Mouse (Mus musculus): Measurements from ENCODE around the gene Isyna1.

Gene Isyna1

DNA sequence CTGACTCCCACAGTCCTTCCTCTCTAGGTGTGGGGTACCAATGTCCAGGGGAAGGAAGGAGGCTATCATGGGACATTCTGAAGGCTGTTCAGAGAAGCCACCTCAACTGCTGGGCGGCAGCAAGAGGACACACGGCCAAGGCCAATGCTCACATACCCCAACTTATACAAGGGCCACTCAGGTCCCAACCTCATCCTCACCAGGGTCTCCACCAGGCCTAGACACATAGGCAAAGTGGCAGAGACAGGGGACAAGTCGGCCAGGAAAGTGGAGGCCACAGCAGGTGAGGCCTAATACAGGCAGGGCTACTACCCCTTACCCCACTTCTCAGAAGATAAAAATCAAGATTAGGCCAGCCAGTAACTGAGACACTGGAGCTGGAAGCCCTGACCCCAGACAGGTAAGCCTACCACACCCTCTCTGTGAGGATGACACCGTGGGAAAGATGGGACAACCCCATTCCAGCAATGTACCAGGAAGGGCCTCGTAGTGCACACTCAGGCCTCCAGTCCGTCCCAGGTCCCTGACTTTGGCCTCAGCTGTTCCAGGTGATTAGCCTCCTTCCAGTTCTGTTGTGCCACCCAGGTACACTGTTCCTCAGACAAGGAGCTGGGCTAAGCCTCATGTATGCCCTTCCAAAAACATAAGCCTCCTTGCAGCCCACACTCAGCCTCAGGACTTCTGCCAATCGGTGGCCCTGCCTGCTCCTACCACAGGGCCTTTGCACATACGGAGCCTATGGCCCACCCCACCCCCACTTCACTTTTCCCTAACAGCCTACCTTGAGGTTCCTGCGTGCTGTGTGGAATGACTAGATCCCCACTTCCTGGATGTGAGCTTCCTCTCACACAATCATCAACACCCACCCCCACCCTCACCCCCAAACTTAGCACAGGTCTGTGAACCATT, 12.0 kb downstream of the Isyna1 start:
- DNase-seq (ENCODE audit: low spot score): no peak

DNA sequence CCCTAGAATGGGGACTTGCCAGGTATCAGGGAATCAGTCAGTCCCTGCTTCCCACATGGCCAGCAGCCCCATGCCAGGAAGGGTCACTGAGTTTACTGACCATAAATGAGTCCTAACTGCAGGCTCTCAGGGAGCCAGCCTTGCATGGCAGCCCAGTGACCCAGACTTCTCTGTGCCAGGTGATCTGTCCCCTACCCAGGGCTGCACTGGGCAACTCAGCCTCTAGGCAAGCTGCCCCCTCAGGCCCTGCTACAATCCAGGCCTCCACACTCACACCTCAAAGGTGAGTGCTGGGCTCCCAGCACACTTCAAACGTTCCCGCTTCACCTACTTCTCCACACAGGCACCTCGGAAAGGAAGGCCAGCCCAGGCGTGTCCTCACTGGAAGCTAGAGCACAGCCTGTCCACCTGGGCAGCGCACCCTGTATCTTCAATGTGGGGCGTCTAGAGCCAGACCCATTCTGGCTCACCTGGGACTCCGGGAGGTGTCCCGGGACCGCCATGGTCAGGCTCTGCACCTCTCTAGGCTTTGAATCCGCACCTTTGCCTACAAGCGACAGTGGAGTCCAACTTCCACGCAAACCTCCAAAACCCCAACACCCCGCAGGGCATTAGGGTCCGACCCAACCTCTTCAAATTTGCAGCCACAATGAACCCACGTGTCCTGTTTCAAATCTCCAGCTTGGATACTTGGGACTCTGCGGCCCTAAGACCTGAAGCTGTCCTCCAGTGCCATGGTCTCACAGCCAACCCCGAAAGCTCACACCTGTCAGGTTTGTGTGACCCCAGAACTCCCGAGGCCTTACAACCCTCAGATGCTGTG, 12.8 kb downstream of the Isyna1 start:
- DNase-seq (ENCODE audit: low spot score): no peak

DNA sequence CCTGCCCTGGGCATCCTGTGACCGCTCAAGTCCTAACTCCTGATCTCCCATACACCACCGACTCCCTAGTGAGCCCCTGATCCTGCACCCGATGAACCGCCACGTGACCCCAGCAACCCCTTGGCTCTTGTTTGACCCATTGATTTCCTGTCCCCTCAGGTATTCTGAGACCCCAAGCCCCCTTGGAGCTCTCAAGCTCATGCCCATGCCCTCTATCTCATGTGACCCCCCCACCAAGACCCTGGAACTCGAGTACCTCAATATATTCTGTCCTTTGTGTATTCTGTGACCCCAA, 13.4 kb downstream of the Isyna1 start:
- DNase-seq (ENCODE audit: low spot score): no peak

DNA sequence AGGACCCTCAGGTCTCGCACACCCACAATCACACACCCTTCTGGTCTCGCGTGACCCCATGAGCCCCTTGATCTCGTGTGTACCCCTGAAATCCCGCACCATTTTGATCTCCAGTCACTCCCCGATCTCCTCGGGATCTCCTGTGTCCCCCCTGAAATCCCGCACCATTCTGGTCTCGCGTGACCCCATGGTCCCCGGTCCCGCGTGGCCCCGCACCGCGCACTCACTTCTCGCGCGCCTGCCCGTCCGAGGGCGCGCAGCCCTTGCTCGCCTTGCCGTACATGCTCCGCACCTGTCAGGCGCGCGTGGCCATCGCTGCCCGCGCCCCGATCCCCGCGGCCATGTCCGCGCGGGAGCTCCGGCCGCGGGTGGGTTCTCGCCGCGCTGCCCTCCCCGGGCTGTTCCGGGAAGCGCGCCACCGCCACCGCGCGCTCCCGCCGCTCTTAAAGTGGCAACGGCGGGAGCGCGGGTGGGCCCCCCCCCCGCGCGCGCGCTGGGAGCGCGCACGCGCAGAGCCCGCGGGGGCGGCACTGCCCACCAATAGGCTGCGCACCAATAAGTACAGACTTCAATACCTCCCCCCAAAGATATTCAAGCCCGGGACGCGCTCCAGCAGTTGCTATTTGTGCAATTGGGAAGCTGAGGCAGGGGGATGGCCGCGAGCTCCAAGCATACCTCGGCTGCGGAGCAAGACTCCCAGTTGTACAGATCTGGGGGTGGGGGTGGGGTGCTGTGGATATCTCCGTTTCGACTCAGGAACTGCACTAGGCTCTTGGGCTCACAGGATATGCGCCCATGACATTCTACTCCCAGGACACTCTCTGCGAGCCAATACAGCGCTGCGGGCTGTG, 13.9 kb downstream of the Isyna1 start:
- peak; percentile 54 for DNase-seq (ENCODE audit: low spot score)

DNA sequence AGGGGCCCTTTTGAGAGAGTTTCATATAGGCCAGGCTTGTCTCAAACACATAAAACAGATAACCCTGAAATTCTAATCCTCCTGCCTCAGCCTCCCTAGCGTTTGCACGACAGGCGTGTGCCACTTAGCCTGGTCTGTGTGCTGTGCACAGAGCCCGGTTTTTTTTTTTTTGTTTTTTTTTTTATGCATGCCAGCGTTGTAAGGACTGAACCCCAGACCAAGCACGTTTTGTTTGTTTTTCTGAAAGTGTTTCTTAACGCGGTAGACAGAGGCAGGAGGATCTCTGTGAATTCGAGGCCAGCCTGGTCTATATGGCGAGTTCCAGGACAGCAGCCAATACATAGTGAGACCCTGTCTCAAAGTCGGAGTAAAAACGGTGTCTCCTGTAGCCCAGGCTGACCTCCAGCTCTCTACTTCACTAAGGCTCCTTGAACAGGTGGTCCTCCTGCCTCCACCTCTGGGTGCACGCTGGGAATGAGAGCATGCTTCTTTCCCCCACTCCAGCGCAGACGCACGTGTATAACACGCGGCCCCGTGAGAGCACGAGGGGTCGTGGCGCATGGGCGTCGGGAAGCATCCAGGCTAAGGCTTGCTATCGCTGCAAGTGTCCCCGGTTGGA, 14.7 kb downstream of the Isyna1 start, which contains the start of gene Ssbp4:
Gene Ssbp4 (minus strand): TSS at position 124 of the 619 bp plus-strand sequence.
- DNase-seq (ENCODE audit: low spot score): no peak

DNA sequence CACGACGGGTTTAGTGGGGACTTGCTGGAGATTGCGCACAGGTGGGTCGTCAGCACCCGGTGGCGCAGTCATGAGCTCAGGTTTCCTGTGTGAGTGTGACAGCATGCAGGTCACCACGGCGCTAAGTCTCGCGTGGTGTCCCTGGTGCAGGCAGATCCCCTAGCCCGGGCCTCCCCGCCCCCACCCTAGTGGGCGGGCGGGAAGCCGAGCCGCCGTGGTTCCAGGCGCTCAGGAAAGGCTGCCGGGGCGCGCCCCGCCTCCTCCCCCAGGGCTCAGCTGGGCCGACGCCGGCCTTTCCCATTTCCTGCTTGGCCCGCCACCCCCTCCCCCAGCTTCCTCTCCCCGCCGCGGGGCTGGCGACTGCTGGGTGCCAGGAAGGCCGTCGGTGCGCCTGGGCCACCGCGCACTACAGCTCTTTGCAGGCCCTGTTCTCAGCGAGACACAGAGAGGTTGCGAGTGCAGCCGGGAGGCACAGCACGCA, 15.2 kb downstream of the Isyna1 start:
- peak; percentile 77 for DNase-seq (ENCODE audit: low spot score)

DNA sequence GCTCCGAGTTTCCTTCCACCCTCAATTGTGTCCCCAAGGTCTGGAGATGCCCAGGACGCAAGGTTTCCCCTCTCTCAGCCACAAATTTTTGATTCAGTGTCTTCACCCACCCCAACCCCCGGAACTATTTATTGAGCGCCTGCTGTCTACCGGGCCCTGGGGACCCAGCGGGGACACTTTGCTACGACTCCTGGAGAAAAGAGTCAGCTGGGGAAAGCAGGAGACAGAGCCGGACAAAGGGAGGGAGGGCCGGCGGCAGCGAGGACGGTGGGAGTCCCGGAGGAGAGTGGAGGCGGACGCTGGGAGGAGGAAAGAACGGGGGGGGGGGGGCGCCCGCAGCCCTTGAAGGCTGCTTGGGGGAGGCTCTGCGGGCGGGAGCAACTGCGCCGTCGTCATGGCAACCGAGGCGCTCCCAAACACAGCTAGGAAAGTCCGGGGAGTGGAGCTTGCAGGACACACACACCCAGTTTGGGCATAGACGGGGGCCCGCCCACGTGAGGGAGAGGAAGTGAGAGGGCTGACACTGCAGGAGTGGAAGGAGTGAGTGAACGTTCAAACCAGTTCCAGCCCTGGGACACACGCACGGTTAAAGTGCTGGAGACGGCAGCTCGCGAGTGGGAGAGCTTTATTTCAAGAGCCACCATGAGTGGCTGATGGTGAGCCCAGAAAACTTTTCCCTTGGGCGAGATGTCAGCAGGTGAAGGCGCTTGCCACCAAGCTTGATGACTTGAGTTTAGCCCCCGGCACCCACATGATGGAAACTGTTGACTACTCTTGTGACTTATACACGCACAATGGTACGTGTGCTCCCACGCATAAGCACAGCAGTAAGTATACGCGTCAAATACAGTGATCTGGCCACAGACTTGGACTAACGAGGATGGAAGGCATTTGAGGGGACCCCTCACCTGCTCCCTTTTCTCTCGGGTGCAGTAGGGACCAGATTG, 15.9 kb downstream of the Isyna1 start:
- peak; percentile 90 for DNase-seq (ENCODE audit: low spot score)

DNA sequence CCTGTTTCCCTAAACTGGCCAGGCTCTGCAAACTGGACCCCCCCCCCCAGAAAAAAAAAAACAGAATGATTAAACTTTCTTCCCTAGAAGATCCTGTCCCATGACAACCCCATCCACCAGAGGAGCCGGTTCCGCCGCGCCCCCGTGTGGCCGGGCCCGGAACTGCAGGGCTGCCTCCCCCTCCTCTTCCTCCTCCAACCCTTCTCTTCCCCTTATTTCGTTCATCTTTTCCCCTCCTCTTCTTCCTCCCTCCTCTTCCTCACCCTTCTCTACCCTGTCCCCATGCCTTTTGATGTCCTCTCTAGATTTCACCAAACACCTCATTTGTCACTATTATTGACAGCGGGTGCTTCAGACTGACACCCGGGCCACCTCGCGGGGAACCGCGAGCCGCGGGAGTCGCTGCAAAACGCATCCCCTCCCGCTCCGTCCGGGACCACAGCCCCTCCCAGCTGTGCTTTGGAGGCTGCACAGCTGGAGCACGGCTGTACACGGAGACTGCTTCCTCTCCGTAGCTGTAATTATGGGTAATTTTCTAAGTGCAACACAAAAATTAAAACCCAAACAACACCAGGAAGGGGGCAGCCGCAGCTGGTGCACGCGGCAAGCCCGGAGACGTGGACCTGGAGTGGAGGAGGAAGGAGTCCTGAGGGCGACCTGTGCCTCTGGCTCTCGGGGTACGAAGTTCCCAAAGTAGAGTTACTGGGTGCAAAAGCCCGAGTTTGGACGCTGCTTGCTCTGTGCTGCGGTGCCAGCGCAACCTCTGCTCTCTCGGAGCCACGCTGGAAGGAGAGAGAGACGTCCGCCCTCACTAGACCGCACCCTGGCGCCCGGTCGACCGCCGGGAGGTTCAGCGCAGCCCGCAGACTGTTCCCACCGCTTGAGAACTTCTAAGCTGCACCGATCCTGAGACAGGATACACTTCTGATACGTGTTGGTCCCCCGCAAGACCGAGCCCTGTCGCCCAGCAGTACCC, 16.9 kb downstream of the Isyna1 start:
- DNase-seq (ENCODE audit: low spot score): peak; percentile 83

DNA sequence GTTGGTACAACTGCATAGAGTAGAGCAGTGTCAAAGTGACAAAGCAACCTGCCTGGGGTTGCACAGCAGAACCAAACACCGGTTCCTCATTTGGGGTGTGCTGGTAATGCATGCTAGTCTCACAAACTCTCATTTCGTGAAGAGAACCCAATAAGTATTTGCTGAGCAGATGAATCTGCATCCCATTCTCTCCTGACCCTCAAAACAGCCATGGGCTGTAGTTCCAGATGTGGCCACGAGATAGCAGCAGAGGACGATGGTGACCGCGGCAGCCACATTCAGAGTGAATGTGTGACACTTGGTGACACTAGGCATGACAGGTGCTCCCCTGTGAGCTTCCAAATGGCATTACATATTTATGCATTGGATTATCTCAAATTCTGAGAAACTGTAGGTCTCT, 17.7 kb downstream of the Isyna1 start:
- peak; percentile 91 for DNase-seq (ENCODE audit: low spot score)

DNA sequence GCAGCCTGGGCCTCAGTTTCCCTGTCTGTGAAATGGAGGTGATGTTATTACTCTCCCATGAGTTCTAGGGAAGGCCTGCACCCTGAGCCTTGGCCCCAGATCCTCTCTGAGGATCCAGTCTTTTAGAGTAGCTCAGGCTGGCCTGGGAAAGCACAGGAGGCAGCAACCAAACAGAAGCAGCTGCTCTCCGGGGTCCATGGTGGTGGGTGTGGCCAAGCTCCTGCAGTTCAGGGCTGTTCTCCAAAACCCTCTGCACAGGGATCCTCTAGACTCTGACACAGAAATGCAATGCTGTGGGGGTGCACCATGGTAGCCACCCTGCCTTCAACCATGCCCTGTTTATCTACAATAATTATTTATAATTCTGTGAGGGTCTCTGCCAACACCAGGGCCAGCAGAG, 19.6 kb downstream of the Isyna1 start:
- no peak for DNase-seq (ENCODE audit: low spot score)

DNA sequence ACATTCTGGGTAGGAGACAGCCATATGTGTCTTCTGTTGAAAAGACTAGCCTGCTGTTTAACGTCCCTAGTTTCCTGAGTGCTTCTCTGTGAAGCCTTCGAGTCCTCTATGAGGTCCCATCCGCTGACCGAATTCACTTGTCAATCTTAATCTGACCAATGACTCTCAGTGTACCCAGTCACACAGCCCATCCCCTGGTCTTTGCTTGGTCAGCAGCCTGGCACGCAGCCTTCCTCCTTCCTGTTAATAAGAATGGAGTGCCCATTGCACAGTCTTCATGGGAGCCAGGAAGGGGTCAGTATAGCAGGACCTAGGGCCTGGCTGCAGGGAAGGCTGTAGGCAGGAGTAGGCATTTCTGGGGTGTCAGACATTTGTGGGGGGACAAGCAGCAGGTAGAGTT, 20.3 kb downstream of the Isyna1 start:
- DNase-seq (ENCODE audit: low spot score): no peak

DNA sequence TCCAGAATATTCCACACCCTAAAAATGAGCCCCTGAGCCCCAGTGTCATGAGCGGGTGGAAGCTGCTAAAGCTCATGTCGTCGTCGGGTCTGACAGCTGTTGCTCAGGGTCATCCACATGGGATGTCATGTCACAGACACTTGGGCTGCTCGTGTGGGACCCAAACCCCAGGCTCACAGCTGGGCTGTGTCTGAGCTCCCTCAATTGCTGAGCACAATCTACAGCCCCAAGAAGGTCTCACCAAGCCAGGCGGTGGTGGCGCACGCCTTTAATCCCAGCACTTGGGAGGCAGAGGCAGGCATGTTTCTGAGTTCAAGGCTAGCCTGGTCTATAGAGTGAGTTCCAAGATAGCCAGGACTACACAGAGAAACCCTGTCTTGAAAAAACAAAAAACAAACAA, 21.1 kb downstream of the Isyna1 start:
- DNase-seq (ENCODE audit: low spot score): no peak

DNA sequence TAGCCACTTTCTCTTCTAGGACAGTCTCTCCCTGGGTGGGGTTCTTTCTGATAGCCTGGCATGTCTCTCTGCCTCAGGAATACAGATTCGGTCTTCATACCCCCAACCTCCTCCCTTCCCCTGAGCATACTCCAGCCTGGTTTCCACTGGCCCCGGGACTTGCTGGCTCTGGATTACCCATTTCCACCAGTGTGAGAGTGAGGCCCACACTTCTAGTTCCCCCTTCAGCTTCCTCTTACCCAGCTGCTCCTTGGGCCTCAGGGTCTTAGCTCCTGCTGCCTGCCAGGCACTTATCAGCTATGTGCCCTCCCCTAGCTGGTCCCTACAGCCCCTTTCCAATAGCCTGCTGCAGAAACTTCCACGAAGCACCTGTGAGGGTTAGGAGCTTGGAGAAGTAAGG, 21.7 kb downstream of the Isyna1 start, which contains the start of gene Lrrc25:
Gene Lrrc25 (plus strand): TSS at position 262 of the 400 bp plus-strand sequence.
- DNase-seq (ENCODE audit: low spot score): no peak

DNA sequence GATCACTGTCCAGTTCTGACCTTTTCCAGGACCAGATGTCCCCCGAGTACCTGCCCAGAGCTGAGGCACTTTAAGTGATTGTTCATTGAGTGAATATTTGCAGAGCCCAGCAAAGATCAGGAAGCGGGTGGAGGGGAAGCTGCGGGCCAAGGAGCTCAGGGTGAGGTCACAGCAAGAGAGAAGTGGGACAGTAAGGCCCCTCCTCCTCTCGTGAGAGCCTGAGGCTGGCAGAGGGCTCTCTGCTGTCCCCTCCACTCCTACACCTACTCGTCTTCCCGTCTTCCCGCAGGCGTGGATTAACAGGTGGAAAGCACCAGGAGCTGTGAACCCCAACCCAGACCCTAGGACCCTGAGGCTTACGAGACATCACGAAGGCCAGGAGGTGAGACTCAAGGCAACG, 22.5 kb downstream of the Isyna1 start:
- DNase-seq (ENCODE audit: low spot score): no peak

DNA sequence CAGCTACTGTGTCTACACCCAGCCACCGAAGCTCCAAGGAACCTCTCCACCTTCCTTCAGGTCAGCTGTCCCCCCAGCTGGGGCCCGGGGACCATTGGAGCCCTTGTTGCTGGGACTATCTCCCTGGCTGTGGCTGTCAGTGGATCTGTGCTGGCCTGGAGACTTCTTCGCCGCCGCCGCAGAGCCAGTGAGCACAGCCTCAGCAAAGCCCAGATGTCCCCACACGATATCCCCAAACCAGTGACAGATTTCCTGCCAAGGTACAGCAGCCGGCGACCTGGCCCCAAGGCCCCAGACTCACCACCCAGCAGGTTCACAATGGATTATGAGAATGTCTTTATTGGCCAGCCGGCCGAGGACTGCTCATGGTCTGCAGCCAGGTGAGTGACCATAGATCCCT, 23.8 kb downstream of the Isyna1 start:
- DNase-seq (ENCODE audit: low spot score): no peak

DNA sequence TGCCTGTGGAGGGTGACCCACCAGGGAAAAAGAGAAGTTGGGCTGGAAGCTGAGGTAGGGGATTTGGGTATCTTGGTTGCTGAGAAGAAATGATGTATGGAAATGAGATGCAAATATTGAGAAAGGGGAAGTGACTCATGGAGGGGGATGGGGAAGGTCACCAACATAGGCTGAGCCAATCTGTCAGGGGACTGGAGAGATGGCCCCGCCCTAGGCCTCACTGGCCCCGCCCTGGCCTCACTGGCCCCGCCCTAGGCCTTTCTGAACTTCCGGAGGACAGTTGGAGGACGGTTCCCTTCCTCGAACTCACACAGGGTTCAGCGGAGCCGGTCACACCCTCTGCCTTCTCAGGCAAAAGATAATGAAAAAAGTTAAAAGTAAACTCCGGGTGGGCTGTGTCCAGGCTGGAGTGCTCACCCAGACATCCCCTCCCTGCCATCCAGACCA, 24.7 kb downstream of the Isyna1 start:
- DNase-seq (ENCODE audit: low spot score): no peak

DNA sequence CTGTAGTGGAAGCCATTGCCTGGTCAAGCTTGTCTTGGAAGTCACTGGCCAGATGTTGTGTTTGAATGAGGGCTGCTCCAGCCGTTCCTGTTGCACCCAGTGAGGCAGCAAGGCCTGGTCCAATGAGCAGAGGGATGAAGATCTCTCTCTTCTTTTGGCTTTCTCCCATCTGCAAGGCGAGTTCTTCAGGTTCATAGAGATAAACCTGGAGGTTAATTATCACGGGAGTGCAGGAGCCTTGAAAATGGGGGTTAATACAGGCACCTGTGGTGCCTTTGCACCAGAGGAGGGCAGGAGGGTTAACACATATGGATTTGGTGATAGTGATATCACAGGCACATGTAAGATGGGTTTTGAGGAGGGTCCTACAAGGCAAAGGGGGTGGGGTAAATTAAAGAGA, 28.0 kb downstream of the Isyna1 start:
- DNase-seq (ENCODE audit: low spot score): no peak

DNA sequence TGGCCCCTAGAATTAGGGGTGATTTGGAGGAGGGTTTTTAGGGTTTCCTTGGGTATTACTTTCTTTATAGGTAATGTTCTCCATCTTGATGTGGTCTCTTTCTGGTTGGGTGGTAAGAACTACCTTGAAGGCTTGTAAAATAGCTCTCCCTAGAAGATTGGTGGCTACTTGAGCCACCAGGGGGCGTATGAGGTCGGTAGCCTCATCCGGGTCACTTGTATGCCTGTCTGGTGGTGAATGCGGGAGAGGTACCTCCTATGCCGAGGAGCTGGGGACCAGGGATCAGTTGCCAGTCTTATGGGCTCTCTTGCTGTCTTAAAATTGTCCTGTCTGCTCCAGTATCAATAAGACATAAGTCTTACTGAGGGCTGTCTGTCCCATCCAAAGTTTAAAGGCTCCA, 30.9 kb downstream of the Isyna1 start:
- DNase-seq (ENCODE audit: low spot score): no peak

DNA sequence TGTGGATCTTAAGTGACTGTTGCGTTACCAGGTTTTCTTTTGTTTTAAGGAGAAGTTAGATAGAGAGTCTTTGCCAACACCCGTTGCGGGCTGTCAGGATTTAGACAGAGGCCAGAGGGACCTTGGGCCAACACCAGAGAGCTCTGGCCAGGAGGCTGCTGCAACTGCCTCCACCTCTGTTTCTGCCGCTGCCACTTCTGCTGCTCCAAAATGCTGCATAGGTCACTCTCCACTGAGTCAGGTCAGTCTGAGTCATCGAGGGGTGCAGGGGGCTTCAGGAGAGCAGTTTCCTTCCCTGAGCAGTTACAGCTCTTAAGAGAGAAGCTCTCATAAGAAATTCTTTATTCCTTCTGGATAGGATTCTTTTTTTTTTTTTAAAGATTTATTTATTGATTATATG, 32.9 kb downstream of the Isyna1 start:
- peak; percentile 68 for DNase-seq (ENCODE audit: low spot score)
